Mouse (Mus musculus): Measurements from ENCODE around the gene Fam71e1. TPM values are rescaled to one million over a fixed set of nuclear protein-coding genes. Genes with fewer than 3 reads are reported as not detected.

Gene Fam71e1
- 11.4 and 12.0 TPM in 2 replicates for polyA plus RNA-seq (2015; fragmentation: Nextera tagmentation; extraction: Ambion mirVana)

GRCm38 (mm10) chr7:44495992-44496770 is at the start of gene Fam71e1, which contains the start of gene Emc10:
Fam71e1 (plus strand) TSS chr7:44496581.
Emc10 (minus strand) TSS chr7:44496529.
- ATAC-seq (peak; percentile 96), DNase-seq (ENCODE audit: low spot score) (peak; percentile 98)
- H3K9ac ChIP-seq (replicated peaks; ENCODE audit: low read depth): peak within 1 kb of the TSS; percentile 77
- H3K4me2 ChIP-seq (replicated peaks; ENCODE audit: low read depth, low read length): peak within 1 kb of the TSS; percentile 86
- H3K4me1 ChIP-seq (ENCODE audit: insufficient read depth, low read depth, low read length): peaks cover 10% of the 10 kb centered on the region; the same call in 1 of the 2 replicates
- TF ChIP-seq CTCF (IDR thresholded peaks at IDR 0.05): peak; percentile 35
- TF ChIP-seq EP300 (IDR thresholded peaks at IDR 0.05): no peak
- H3K4me3 ChIP-seq (ENCODE audit: low read depth, low read length): peak within 1 kb of the TSS; percentile 76
- 0 out of 2 replicates have a peak, but pooled peaks cover 1% of the 10 kb centered on the region for H3K36me3 ChIP-seq (ENCODE audit: insufficient read depth, low read length)
- H3K27ac ChIP-seq (ENCODE audit: low read length): peak within 1 kb of the TSS; percentile 88
- H3K9me3 ChIP-seq (ENCODE audit: low read length): no peaks in the 10 kb centered on the region
- H3K27me3 ChIP-seq (replicated peaks; ENCODE audit: insufficient read depth, low read length): no peaks in the 10 kb centered on the region
- 3% methylated on average over 47 of the region's 58 CpGs for WGBS

DNA sequence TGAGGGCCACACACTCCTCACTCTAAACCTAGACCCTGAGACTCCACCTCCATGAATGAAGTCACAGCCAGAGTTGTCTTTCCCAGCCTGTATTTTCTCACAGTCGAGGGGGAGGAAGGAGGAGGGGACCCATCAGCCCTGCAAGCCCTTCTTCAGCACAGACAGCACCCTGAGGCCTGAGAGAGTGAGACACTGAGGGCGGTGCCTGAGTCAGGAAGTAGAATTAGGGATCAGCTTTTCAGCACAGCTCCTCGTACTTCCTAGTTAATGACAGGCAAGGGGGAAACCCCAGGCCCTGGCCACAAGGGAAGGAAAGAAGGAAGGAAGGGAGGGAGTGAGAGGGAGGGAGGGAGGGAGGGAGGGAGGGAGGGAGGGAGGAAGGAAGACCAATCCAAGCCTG is 43.1 kb upstream of the Fam71e1 start:
- H3K4me1 ChIP-seq (ENCODE audit: insufficient read depth, low read depth, low read length): no peaks in the 10 kb centered on the region
- peak; percentile 48 for DNase-seq (ENCODE audit: low spot score)
- no peak overlapping the region for H3K4me3 ChIP-seq (ENCODE audit: low read depth, low read length)
- no peak overlapping the region for H3K27ac ChIP-seq (ENCODE audit: low read length)
- H3K4me2 ChIP-seq (replicated peaks; ENCODE audit: low read depth, low read length): no peak overlapping the region
- TF ChIP-seq CTCF (IDR thresholded peaks at IDR 0.05): no peak
- TF ChIP-seq EP300 (IDR thresholded peaks at IDR 0.05): no peak
- no peaks in the 10 kb centered on the region for H3K9me3 ChIP-seq (ENCODE audit: low read length)
- ATAC-seq: peak; percentile 67
- H3K9ac ChIP-seq (replicated peaks; ENCODE audit: low read depth): no peak overlapping the region
- H3K27me3 ChIP-seq (replicated peaks; ENCODE audit: insufficient read depth, low read length): no peaks in the 10 kb centered on the region
- WGBS: 6% methylated on average over 3 of the region's 3 CpGs
- no peaks in the 10 kb centered on the region for H3K36me3 ChIP-seq (ENCODE audit: insufficient read depth, low read length)

DNA sequence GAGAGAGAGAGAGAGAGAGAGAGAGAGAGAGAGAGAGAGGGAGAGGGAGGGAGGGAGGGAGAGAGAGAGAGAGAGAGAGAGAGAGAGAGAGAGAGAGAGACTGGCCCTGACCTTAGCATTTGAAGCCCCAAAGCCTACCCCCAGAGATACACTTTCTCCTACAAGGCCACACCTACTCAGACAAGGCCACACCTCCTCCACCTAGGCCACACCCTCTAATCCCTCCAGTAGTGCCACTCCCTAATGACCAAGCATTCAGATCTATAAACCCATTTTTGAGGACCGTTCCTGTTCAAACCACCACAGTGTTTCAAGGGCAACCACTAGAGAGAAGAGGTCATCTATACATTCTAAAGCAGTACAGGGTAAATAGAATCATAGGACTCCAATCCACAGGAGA is 40.1 kb upstream of the Fam71e1 start:
- TF ChIP-seq EP300 (IDR thresholded peaks at IDR 0.05): no peak
- TF ChIP-seq CTCF (IDR thresholded peaks at IDR 0.05): no peak
- DNase-seq (ENCODE audit: low spot score) (no peak), ATAC-seq (no peak)
- H3K9me3 ChIP-seq (ENCODE audit: low read length): no peaks in the 10 kb centered on the region
- no peak overlapping the region for H3K4me3 ChIP-seq (ENCODE audit: low read depth, low read length)
- no peaks in the 10 kb centered on the region for H3K36me3 ChIP-seq (ENCODE audit: insufficient read depth, low read length)
- 57% methylated on average over 1 of the region's 1 CpGs for whole genome bisulfite sequencing
- no peak overlapping the region for H3K9ac ChIP-seq (replicated peaks; ENCODE audit: low read depth)
- H3K4me2 ChIP-seq (replicated peaks; ENCODE audit: low read depth, low read length): no peak overlapping the region
- H3K27ac ChIP-seq (ENCODE audit: low read length): no peak overlapping the region
- H3K27me3 ChIP-seq (replicated peaks; ENCODE audit: insufficient read depth, low read length): peaks cover 11% of the 10 kb centered on the region
- H3K4me1 ChIP-seq (ENCODE audit: insufficient read depth, low read depth, low read length): no peaks in the 10 kb centered on the region

DNA sequence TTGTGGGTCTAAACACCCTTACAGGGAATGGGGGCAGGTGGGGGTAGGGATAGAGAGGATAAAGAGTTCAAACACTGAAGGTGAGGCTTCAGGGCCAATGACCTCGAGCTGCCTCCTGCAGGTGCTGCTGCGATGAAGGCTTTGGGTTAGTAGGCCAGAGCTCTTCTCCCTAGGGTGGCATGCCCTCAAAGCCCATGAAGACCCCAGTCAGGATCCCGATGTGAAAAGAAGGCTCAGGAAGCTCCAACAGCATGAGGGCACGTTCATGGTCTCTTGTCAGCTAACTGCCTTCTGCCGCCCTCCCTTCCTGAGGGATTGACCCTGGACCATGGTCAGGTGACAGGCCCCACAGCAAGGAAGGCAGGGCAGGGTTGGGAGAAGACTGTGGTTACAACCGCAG is 36.3 kb upstream of the Fam71e1 start:
- Histone ChIP-seq H3K4me2 (replicated peaks; ENCODE audit: low read depth, low read length) (no peak overlapping the region), H3K27ac (ENCODE audit: low read length) (no peak overlapping the region), H3K4me3 (ENCODE audit: low read depth, low read length) (no peak overlapping the region), H3K9ac (replicated peaks; ENCODE audit: low read depth) (no peak overlapping the region), H3K9me3 (ENCODE audit: low read length) (no peaks in the 10 kb centered on the region), H3K36me3 (ENCODE audit: insufficient read depth, low read length) (no peaks in the 10 kb centered on the region), H3K4me1 (ENCODE audit: insufficient read depth, low read depth, low read length) (no peaks in the 10 kb centered on the region), H3K27me3 (replicated peaks; ENCODE audit: insufficient read depth, low read length) (peaks cover 34% of the 10 kb centered on the region)
- ATAC-seq (no peak), DNase-seq (ENCODE audit: low spot score) (no peak)
- TF ChIP-seq EP300 (IDR thresholded peaks at IDR 0.05) (no peak), CTCF (IDR thresholded peaks at IDR 0.05) (no peak)
- 69% methylated on average over 6 of the region's 6 CpGs for WGBS

- H3K27me3 ChIP-seq (replicated peaks; ENCODE audit: insufficient read depth, low read length): peaks cover 34% of the 10 kb centered on the region
- no peaks in the 10 kb centered on the region for H3K9me3 ChIP-seq (ENCODE audit: low read length)
- H3K4me3 ChIP-seq (ENCODE audit: low read depth, low read length): no peak overlapping the region
- no peak overlapping the region for H3K27ac ChIP-seq (ENCODE audit: low read length)
- H3K9ac ChIP-seq (replicated peaks; ENCODE audit: low read depth): no peak overlapping the region
- ATAC-seq (no peak), DNase-seq (ENCODE audit: low spot score) (no peak)
- H3K4me2 ChIP-seq (replicated peaks; ENCODE audit: low read depth, low read length): no peak overlapping the region
- H3K36me3 ChIP-seq (ENCODE audit: insufficient read depth, low read length): no peaks in the 10 kb centered on the region
- H3K4me1 ChIP-seq (ENCODE audit: insufficient read depth, low read depth, low read length): no peaks in the 10 kb centered on the region
- WGBS: 66% methylated on average over 31 of the region's 31 CpGs
- no peak for TF ChIP-seq EP300 (IDR thresholded peaks at IDR 0.05)
These were observed 35.4 kb upstream of the Fam71e1 start for GRCm38 (mm10) chr7:44460767-44461502.

GRCm38 (mm10) chr7:44461503-44462217 is 34.7 kb upstream of the Fam71e1 start:
- no peak for DNase-seq (ENCODE audit: low spot score)
- no peaks in the 10 kb centered on the region for H3K9me3 ChIP-seq (ENCODE audit: low read length)
- 47% methylated on average over 51 of the region's 57 CpGs for WGBS
- H3K4me1 ChIP-seq (ENCODE audit: insufficient read depth, low read depth, low read length): no peaks in the 10 kb centered on the region
- no peak overlapping the region for H3K27ac ChIP-seq (ENCODE audit: low read length)
- no peak overlapping the region for H3K9ac ChIP-seq (replicated peaks; ENCODE audit: low read depth)
- peaks cover 34% of the 10 kb centered on the region for H3K27me3 ChIP-seq (replicated peaks; ENCODE audit: insufficient read depth, low read length)
- ATAC-seq: no peak
- no peaks in the 10 kb centered on the region for H3K36me3 ChIP-seq (ENCODE audit: insufficient read depth, low read length)
- no peak for TF ChIP-seq CTCF (IDR thresholded peaks at IDR 0.05)
- H3K4me3 ChIP-seq (ENCODE audit: low read depth, low read length): no peak overlapping the region
- no peak overlapping the region for H3K4me2 ChIP-seq (replicated peaks; ENCODE audit: low read depth, low read length)

All from lung, postnatal 0 days (tissue).